17 mouse cellular contexts compared by ENCODE assay signal in genomic region chr7:126721635-126722034, GRCm38 (mm10).
"Had no signal": no experiment of that assay in that cellular context is flagged by ENCODE, and none has a peak within 500 bp of the region (broad histone marks: within the 10 kb centered on the region; RNA-seq: fewer than 3 reads in every experiment).

No protein-coding gene starts in this region.

- H3K27ac ChIP-seq: limb, embryonic 15.5 days; liver, embryonic 13.5 days; lung, embryonic 15.5 days; midbrain, embryonic 10.5 days; neural tube, embryonic 13.5 days; stomach, embryonic 15.5 days had no signal

- H3K27me3 ChIP-seq: limb, embryonic 15.5 days; liver, embryonic 13.5 days; lung, embryonic 15.5 days; neural tube, embryonic 13.5 days; stomach, embryonic 15.5 days had no signal

- ATAC-seq: liver, postnatal 0 days had no signal

- DNase-seq: kidney, adult 8-10 months; kidney, postnatal 25 days; layer of hippocampus, adult 9-11 months; layer of hippocampus, postnatal 36 days; liver, embryonic 13.5 days; liver, postnatal 0 days; lung, postnatal 14 days; midbrain, embryonic 14.5 days; right cerebral cortex, adult 18-20 months; right cerebral cortex, postnatal 25 days; thymus, adult 2 months; thymus, postnatal 25 days had no signal

- H3K9me3 ChIP-seq: limb, embryonic 15.5 days; liver, embryonic 13.5 days; lung, embryonic 15.5 days; midbrain, embryonic 10.5 days; neural tube, embryonic 13.5 days; stomach, embryonic 15.5 days had no signal

- H3K4me3 ChIP-seq: limb, embryonic 15.5 days; liver, embryonic 13.5 days; lung, embryonic 15.5 days; midbrain, embryonic 10.5 days; neural tube, embryonic 13.5 days; stomach, embryonic 15.5 days had no signal

- H3K4me1 ChIP-seq: limb, embryonic 15.5 days; liver, embryonic 13.5 days; lung, embryonic 15.5 days; midbrain, embryonic 10.5 days; neural tube, embryonic 13.5 days; stomach, embryonic 15.5 days had no signal

- H3K36me3 ChIP-seq: limb, embryonic 15.5 days; liver, embryonic 13.5 days; lung, embryonic 15.5 days; midbrain, embryonic 10.5 days; neural tube, embryonic 13.5 days; stomach, embryonic 15.5 days had no signal
